Mouse (Mus musculus): Measurements from ENCODE around the gene 2510002D24Rik.
A peak's percentile ranks its signal among the peaks of the same experiment; 100 is the strongest.

The 2510002D24Rik gene

GRCm38 (mm10) chr16:18836468-18837208 is at the start of gene 2510002D24Rik, which contains the start of gene Gm28539:
2510002D24Rik (plus strand) TSS chr16:18836578.
Gm28539 (plus strand) TSS chr16:18836584.
- DNase-seq (ENCODE audit: low read depth in 1 of 2, low spot score in 2 of 2), result peak; percentile 23 to 69

- no peak for DNase-seq (ENCODE audit: low read depth in 1 of 2, low spot score in 2 of 2)
These were observed 49.7 kb upstream of the 2510002D24Rik start for GRCm38 (mm10) chr16:18786652-18787051.

GRCm38 (mm10) chr16:18788627-18789406 is 47.6 kb upstream of the 2510002D24Rik start:
- no peak for DNase-seq (ENCODE audit: low read depth in 1 of 2, low spot score in 2 of 2)

GRCm38 (mm10) chr16:18795223-18795899 is 41.0 kb upstream of the 2510002D24Rik start:
- DNase-seq (ENCODE audit: low read depth in 1 of 2, low spot score in 2 of 2), result no peak

GRCm38 (mm10) chr16:18796645-18797044 is 39.7 kb upstream of the 2510002D24Rik start:
- DNase-seq (ENCODE audit: low read depth in 1 of 2, low spot score in 2 of 2), result no peak

- no peak for DNase-seq (ENCODE audit: low read depth in 1 of 2, low spot score in 2 of 2)
These were observed 38.2 kb upstream of the 2510002D24Rik start for GRCm38 (mm10) chr16:18798151-18798550.

- DNase-seq (ENCODE audit: low read depth in 1 of 2, low spot score in 2 of 2), result no peak
These were observed 37.5 kb upstream of the 2510002D24Rik start for GRCm38 (mm10) chr16:18798841-18799240.

GRCm38 (mm10) chr16:18805746-18806145 is 30.6 kb upstream of the 2510002D24Rik start:
- DNase-seq (ENCODE audit: low read depth in 1 of 2, low spot score in 2 of 2), result no peak

GRCm38 (mm10) chr16:18809001-18809400 is 27.4 kb upstream of the 2510002D24Rik start:
- peak; percentile 9 to 28 for DNase-seq (ENCODE audit: low read depth in 1 of 2, low spot score in 2 of 2)

GRCm38 (mm10) chr16:18811032-18811431 is 25.3 kb upstream of the 2510002D24Rik start:
- no peak for DNase-seq (ENCODE audit: low read depth in 1 of 2, low spot score in 2 of 2)

- peak; percentile 81 to 82 for DNase-seq (ENCODE audit: low read depth in 1 of 2, low spot score in 2 of 2)
These were observed 24.7 kb upstream of the 2510002D24Rik start, which contains the start of the genes Ufd1 and Cdc45 for GRCm38 (mm10) chr16:18811468-18812384. Ufd1 (plus strand) TSS chr16:18811779. Cdc45 (minus strand) TSS chr16:18811987.

GRCm38 (mm10) chr16:18812385-18812910 is 23.9 kb upstream of the 2510002D24Rik start:
- no peak for DNase-seq (ENCODE audit: low read depth in 1 of 2, low spot score in 2 of 2)

GRCm38 (mm10) chr16:18822356-18822755 is 14.0 kb upstream of the 2510002D24Rik start:
- no peak for DNase-seq (ENCODE audit: low read depth in 1 of 2, low spot score in 2 of 2)

GRCm38 (mm10) chr16:18822925-18823324 is 13.5 kb upstream of the 2510002D24Rik start:
- DNase-seq (ENCODE audit: low read depth in 1 of 2, low spot score in 2 of 2), result no peak

- no peak for DNase-seq (ENCODE audit: low read depth in 1 of 2, low spot score in 2 of 2)
These were observed 7.7 kb upstream of the 2510002D24Rik start for GRCm38 (mm10) chr16:18828630-18829029.

GRCm38 (mm10) chr16:18829102-18829501 is 7.3 kb upstream of the 2510002D24Rik start:
- no peak for DNase-seq (ENCODE audit: low read depth in 1 of 2, low spot score in 2 of 2)

GRCm38 (mm10) chr16:18833486-18833885 is 2.9 kb upstream of the 2510002D24Rik start:
- DNase-seq (ENCODE audit: low read depth in 1 of 2, low spot score in 2 of 2), result no peak

GRCm38 (mm10) chr16:18836073-18836467 is 308 bp upstream of the 2510002D24Rik start:
- DNase-seq (ENCODE audit: low read depth in 1 of 2, low spot score in 2 of 2), result no peak

GRCm38 (mm10) chr16:18838346-18838745 is 2.0 kb downstream of the 2510002D24Rik start:
- DNase-seq (ENCODE audit: low read depth in 1 of 2, low spot score in 2 of 2), result no peak

- DNase-seq (ENCODE audit: low read depth in 1 of 2, low spot score in 2 of 2), result no peak
These were observed 10.0 kb downstream of the 2510002D24Rik start for GRCm38 (mm10) chr16:18846301-18846820.

Measured in monocyte, adult 2 months (primary cell).